Mouse (Mus musculus): ENCODE data around the gene Ikzf5.
"Not testable (repeated sequence)": the region's sequence is repeated elsewhere in the genome, so short reads cannot be mapped to it uniquely, and the experiment has no call there.

Gene Ikzf5

GRCm38 (mm10) chr7:131410416-131411058 is at the start of gene Ikzf5, which contains the start of gene Acadsb:
Gene Ikzf5, minus strand, starts transcription at chr7:131410521.
Gene Acadsb, plus strand, starts transcription at chr7:131410601.
- peak; percentile 96 for DNase-seq (ENCODE audit: low spot score)

DNA sequence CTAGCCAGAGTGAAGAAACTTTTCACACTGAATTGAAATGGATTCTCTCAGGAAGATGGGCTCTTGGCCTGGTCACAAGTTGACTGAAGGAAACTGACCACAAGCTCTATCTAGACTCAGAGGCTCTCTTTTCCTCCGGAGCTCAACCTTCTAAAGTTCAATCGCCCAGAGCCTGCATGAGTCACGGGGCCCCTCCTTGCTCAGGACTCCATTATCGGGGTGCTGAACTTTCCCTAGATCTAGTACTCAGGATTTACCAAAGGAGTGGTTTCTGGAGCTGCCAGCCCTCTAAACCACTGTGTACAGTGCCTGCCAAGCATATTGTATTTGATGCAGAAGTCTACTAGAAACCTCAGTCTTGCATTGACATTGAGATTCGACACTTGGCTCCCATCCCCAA is 46.4 kb upstream of the Ikzf5 start:
- DNase-seq (ENCODE audit: low spot score), result no peak

DNA sequence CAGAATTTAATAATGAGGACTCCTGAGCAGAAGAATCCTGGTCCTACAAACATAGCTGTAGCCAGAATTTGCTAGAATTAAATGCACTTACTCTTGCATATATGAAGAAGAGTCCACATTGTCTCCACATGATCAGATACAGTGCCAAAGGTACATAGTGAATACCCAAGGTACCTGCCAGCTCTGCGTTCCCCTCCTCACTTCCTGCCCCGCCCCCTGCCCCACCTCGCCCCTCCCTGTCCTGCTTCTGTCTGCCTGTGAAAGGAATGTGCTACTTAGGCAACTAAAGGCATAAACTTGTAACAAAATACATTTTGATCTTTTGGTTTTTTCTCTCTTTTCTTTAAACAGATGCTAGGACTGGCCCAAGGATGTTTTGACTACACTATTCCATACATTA is 26.7 kb upstream of the Ikzf5 start:
- DNase-seq (ENCODE audit: low spot score), result no peak

DNA sequence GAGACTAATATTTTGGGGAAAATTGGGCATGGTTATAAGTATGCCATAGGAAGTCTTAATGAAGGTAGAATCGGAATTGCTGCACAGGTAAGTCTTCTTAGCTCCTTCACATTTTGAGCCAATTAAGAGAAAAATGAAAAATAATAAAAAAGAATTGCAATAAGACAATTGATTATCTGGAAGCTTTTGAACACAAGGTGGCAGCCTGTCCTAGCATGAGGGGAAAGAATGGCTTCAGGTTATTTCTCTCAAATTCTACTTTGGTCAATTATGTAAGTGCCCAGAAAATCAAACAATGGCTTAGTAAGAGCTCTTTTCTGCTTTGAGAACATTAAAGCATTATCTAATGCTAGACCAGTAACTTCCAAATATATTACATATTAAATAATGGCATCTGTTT is 24.0 kb upstream of the Ikzf5 start:
- DNase-seq (ENCODE audit: low spot score), result no peak

GRCm38 (mm10) chr7:131432244-131432643 is 21.9 kb upstream of the Ikzf5 start:
- no peak for DNase-seq (ENCODE audit: low spot score)

GRCm38 (mm10) chr7:131427331-131427730 is 17.0 kb upstream of the Ikzf5 start:
- no peak for DNase-seq (ENCODE audit: low spot score)

DNA sequence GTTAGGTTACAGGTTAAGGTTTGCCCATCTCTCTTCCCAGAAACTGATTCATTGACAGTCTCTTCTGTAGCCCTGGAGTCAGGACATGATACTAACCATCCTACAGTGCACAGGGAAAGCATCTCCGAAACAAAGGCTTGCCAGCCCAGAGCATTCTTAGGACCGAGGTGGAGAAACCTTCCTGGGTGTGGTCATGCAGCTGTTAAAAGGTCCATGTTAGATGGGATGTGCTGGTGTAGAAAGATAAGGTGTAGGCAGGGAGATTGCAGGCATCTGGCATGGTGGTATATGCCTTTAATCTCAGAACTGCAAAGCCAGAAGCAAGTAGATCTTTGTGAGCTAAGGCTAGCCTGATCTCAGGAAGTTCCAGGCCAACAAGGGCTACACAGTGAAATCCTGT is 14.6 kb upstream of the Ikzf5 start:
- no peak for DNase-seq (ENCODE audit: low spot score)

- DNase-seq (ENCODE audit: low spot score), result no peak
These were observed 7.3 kb upstream of the Ikzf5 start for GRCm38 (mm10) chr7:131417605-131418004.

DNA sequence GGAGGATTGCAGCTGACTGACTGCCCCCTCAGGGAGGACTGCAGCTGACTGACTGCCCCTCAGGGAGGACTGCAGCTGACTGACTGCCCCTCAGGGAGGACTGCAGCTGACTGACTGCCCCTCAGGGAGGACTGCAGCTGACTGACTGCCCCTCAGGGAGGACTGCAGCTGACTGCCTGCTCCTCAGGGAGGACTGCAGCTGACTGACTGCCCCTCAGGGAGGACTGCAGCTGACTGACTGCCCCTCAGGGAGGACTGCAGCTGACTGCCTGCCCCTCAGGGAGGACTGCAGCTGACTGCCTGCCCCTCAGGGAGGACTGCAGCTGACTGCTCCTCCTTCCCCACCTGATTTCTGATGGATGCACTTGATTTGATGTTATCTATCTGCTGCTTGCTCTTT is 6.4 kb upstream of the Ikzf5 start:
- not testable (repeated sequence) for DNase-seq (ENCODE audit: low spot score)

- no peak for DNase-seq (ENCODE audit: low spot score)
These were observed 1.6 kb upstream of the Ikzf5 start for GRCm38 (mm10) chr7:131411941-131412270.

DNA sequence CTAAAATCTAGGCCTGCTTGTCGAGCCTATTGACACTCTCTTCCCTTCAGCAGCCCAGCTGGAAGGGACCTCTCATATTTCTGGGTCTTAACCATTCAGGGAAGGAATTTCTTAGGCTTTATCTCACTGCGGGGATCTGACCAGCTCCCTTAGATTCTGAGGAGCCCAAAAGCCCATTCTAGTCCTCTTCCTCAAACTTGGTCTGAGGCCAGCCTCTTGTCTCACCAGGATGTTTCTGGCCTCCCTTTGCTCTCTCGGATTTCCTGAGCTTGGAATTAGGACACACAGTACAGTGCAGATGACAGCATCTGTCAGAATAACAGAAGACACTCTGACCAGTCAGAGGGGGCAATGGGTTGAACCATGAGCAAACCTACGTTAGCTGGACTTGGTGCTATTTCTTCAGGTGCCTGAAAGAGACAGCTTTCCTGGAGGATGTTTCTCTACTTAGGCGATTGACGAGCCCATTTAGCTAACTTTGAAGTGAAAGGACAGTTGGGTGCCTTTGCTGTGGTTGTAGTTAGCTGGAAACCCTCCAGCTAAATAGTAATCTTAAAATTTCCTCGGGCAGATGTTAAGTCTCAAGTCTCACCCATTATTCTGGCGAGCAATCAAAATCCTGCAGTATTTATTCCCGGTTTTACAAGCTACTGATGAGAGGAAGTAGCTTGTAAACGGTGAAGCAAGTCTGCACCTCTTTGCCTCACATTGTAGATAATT is 1.1 kb upstream of the Ikzf5 start:
- no peak for DNase-seq (ENCODE audit: low spot score)

- no peak for DNase-seq (ENCODE audit: low spot score)
These were observed 334 bp downstream of the Ikzf5 start for GRCm38 (mm10) chr7:131409988-131410385.

- no peak for DNase-seq (ENCODE audit: low spot score)
These were observed 867 bp downstream of the Ikzf5 start for GRCm38 (mm10) chr7:131409321-131409987.

- DNase-seq (ENCODE audit: low spot score), result not testable (repeated sequence)
These were observed 18.6 kb downstream of the Ikzf5 start for GRCm38 (mm10) chr7:131391761-131392160.

DNA sequence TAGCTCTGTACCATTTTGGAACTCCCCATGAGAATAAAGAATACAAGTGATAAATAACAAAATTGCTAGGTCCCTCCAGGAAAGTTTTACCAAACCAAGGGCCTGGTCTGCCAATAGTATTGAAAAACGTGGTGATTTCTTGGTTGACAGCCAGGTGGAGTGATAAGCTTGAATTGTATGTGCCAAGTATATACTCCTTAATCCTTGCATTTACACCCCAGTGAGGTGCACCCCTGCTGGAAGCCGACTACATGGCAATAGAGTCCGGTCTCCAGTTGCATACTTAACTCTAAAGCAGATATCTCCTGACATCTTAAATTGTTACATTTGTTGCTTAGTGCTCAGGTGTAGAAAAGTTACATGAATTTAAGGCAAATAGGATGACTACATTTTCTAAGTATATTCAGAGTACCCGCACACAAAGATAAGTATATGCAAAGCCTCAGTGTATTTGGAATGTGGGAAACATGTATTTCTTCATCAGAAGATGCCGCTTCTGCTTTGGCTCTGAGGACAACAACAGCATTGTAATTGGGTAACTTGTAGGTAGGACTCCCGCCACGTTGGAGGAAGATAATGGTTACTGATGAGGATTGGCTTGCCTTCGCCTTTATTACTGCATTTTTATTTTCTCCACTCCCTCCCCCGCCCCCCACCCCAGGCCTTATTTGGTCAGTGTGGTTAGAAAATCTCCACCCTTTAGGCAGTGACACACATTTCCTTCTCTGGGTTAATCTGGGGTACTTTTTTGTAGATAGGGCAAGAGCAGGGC is 38.3 kb downstream of the Ikzf5 start:
- no peak for DNase-seq (ENCODE audit: low spot score)

GRCm38 (mm10) chr7:131371470-131371860 is 38.9 kb downstream of the Ikzf5 start:
- DNase-seq (ENCODE audit: low spot score), result no peak

DNA sequence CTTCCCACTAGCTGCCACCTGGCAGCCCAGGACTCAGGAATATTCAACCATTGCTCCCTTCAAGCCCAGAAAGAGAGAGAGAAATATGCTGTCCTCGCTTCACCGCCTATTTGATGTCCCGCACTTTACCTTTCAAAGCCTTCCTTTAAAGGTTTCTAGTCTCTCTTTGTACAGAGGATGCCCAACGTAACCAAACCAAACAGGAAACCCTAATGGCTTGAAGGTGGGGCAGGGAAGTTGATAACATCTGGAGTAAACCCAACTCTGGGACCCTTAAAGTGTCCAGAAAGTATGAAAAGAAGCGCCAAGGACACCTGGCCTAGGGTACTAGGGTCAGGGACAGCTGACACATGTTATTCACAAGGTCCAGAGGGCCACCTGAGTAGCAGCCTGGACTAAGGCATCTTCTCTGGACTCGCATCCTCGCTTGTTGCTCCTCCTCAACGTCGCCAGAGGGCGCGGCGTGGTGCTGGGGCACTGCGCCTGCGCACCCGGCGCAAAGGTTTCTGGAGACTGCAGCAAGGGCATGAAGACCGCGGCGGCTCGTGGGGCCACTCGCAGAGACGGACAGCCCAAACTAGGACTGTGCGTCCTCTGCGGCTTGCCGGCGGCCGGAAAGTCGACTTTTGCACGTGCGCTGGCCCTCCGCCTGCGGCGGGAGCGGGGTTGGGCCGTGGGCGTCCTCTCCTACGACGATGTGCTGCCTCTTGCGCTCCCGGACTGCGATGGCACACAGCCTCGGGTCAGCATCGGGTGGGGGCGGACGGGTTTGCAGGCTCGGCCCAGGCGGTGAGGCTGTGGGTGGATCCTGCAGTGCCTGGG is 39.5 kb downstream of the Ikzf5 start, which contains the start of gene Pstk:
Pstk (plus strand) TSS at position 494 of the 822 bp plus-strand sequence.
- peak; percentile 44 for DNase-seq (ENCODE audit: low spot score)

DNA sequence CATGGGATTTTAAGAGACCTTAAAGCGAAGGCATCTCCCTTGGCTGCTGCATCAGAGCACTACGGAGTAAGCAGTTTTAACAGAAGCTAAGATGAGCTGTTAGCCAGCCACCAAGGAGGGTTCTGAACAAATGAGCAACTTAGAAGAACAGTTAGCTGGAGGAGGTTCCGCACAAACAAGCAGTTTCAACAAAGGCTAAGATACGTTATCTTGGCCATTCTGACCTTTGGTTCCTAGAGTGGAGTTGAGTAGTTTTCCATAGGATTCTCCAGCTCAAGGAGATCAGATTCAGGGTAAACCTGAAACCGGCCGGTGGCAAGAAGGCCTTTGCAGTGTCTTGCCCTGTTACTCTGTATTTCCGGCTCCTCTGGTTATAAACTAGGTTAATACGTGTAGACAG is 46.2 kb downstream of the Ikzf5 start:
- no peak for DNase-seq (ENCODE audit: low spot score)

GRCm38 (mm10) chr7:131362615-131363300 is 47.6 kb downstream of the Ikzf5 start, which contains the start of gene 2310057M21Rik:
Gene 2310057M21Rik, minus strand, starts transcription at chr7:131362759.
- peak; percentile 76 for DNase-seq (ENCODE audit: low spot score)

DNA sequence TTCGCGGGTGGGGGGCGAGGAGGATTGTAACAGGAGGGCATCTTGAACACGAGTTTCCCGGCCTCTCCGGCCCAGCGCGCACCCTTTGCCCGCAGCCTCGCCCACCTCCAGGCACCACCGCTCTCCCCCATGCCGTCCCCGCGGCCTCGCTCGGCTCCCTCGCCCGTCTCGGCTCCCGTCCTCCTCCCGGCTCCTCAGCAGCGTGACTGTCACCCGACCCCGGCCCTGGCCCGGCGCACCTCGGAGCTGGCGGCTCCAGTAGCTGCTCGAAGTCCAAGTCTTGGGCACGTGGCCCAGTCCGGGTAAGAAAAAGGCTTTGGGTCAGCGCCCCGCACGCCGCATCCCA is 48.1 kb downstream of the Ikzf5 start:
- DNase-seq (ENCODE audit: low spot score), result peak; percentile 14

DNA sequence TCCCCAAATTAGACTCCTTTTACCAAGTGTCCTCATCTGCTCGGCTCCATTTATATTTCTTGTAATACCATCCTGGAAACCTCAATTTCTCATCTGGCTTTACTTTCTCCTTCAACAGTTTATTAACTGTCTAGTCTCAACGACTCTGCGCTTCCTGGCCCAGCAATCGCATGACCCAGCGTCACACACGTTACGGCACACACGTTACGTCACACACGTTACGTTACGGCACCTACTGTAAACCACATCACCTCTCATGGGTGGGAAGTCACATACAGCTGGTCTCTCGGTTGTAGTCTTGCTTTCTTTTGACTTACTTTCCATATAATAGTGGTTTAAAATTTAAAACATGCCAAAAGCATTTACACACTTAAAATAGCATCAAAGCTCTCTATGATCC is 54.2 kb downstream of the Ikzf5 start:
- DNase-seq (ENCODE audit: low spot score), result no peak

All from urinary bladder, postnatal 10 days (tissue).